Mouse (Mus musculus) cortical plate, adult 2 months (tissue): ENCODE measurements around the gene Dab1. TPM values are rescaled to one million over a fixed set of nuclear protein-coding genes. Genes with fewer than 3 reads are reported as not detected.
A peak's percentile ranks its signal among the peaks of the same experiment; 100 is the strongest.

ENCODE experiments used
- H3K27ac ChIP-seq: fragments of 200-500 bp; 2 replicates; pipeline ENCODE4 v1.5.1; 2012; ENCODE audit warnings: low read length, control low read depth, inconsistent platforms; ENCODE audit not compliant: insufficient read depth
- H3K4me1 ChIP-seq: fragments of 200-500 bp; 2 replicates; pipeline ENCODE4 v1.6.1; 2011; ENCODE audit warnings: low read length; ENCODE audit not compliant: control insufficient read depth, insufficient read depth
- H3K4me3 ChIP-seq: fragments of 200-500 bp; 2 replicates; pipeline ENCODE4 v1.5.1; 2011; ENCODE audit warnings: mild to moderate bottlenecking, low read length, control low read depth; ENCODE audit not compliant: insufficient read depth
- CTCF ChIP-seq: fragments of 200-500 bp; IDR thresholded peaks from 2 replicates; pipeline ENCODE4 v1.5.1; 2011; ENCODE audit warnings: mild to moderate bottlenecking, control low read depth, low read length; ENCODE audit not compliant: insufficient read depth; ENCODE audit errors: extremely low read depth
- POLR2A ChIP-seq: fragments of 200-500 bp; IDR thresholded peaks from 2 replicates; pipeline ENCODE4 v1.6.1; 2011; ENCODE audit warnings: mild to moderate bottlenecking, low read length, control low read depth; ENCODE audit not compliant: insufficient read depth; ENCODE audit errors: extremely low read depth
- polyA plus RNA-seq: library from polyadenylated mRNA; depleted of rRNA; stranded (reverse); fragments of >200 nt; gene quantifications from 2 replicates; pipeline ENCODE4 v1.2.3, GENCODE M21; 2012

Dab1 gene
- polyA plus RNA-seq, 1 experiment, result 42.9 TPM

GRCm38 (mm10) chr4:104628708-104629107, 1009.5 kb downstream of the Dab1 start:
- no peak overlapping the region for H3K4me3 ChIP-seq
- TF ChIP-seq CTCF (no peak), POLR2A (no peak)

GRCm38 (mm10) chr4:104637016-104637415, 1017.9 kb downstream of the Dab1 start:
- H3K4me1 ChIP-seq, result peaks cover 2% of the 10 kb centered on the region; the same call in 1 of the 2 replicates
- H3K4me3 ChIP-seq, result no peak overlapping the region
- no peak overlapping the region for H3K27ac ChIP-seq
- no peak for TF ChIP-seq POLR2A

More at GRCm38 (mm10) chr4:104628708-104629107, 1009.5 kb downstream of the Dab1 start:
- Histone ChIP-seq H3K4me1 (no peaks in the 10 kb centered on the region; the same call in none of the 2 replicates), H3K27ac (no peak overlapping the region)

- TF ChIP-seq POLR2A (no peak), CTCF (no peak)
- H3K4me3 ChIP-seq, result no peak overlapping the region
- peaks cover 7% of the 10 kb centered on the region for H3K4me1 ChIP-seq
- no peak overlapping the region for H3K27ac ChIP-seq
Measured at GRCm38 (mm10) chr4:104640617-104641016, 1021.5 kb downstream of the Dab1 start.

DNA sequence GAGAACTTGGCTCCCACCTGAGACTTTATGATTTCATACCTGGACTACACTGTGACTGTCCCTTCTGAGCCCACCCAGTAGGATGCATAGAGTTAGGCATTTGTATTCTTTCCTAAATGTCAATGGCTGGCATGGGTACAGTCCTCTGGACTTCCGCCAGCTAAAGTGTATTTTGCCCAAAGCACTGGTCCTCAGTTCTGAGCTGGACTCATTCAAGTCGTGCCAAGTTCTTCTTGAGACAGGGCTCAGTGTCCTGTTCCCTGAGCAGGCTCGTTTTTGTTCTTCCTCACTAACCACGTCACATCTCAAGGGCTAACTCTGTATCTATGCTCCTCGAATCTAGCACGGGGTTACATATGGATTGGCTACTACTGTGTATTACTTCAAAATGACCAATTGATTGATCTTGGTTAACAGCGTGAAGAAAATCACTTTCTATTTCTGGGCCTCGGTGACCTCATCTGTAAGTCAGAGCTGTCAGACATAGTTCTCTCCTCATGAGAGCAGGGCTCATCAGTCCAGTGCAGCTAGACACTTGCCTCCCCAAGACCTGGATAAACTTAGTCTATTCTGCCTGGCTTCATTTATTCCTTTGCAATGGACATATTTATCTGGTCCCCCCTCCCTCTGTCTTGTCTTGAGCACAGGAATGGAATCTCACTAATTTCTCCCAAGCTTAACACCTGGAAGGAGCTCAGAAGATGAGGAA, 1023.8 kb downstream of the Dab1 start:
- peak overlapping the region; percentile 65 for H3K27ac ChIP-seq

DNA sequence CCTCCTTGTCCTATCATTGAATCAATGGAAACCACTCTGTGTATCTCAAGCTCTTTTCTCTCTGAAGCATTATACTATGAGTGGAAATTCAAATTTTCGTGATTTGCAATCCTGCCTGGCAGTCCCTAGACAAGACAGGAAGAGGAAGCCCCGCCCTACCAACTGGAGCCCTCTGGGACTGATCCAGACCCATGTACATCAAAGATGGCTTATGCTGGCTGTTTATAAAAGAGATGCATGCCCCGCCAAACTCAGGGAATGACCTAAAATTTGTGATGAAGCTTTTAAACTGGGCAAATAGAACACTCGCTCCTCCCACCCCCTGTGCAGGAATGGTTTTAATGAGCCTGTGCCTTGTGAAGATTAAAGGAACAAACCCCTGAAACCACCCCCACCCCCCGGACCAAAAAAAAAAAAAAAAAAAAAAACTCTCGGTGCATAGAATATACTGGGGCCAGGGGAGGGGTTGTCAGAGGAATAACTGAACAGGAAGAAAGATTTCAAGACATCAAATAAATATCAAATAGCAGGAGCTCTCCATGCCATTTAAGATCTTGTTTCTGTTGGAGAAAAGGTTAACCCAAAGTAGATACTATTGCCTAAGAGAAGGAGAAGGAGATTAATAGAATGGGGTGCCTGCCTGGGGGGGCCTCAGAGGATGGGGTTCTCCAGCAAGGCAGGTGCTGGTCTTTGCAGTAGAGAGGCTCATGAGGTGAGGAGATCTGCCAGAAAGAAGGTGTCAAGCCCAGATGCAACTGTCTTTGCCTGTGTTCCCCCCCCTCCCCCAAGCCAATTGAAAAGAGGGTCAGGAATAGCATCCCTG, 1024.6 kb downstream of the Dab1 start:
- H3K4me1 ChIP-seq, result peaks cover 5% of the 10 kb centered on the region
- peak overlapping the region; percentile 53 for H3K27ac ChIP-seq
- no peak overlapping the region for H3K4me3 ChIP-seq
- no peak for TF ChIP-seq POLR2A
- TF ChIP-seq CTCF, result no peak

More for the DNA sequence above, 1023.8 kb downstream of the Dab1 start:
- peaks cover 5% of the 10 kb centered on the region for H3K4me1 ChIP-seq
- no peak overlapping the region for H3K4me3 ChIP-seq
- TF ChIP-seq POLR2A (no peak), CTCF (no peak)

DNA sequence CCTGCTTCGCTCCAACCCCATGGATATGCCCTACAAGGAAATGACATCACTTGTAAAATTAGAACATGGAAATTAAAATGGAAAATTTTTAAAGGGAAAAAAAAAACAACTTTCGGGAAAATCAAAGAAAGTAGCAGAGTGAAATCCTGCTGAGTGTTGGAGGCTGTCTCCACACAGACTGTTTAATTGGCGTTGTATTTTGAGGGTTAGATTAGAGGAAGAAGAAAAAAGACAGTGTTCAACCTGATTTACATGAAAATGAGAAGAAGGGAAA, 1025.1 kb downstream of the Dab1 start:
- H3K4me3 ChIP-seq, result no peak overlapping the region
- H3K4me1 ChIP-seq, result peaks cover 5% of the 10 kb centered on the region
- H3K27ac ChIP-seq, result no peak overlapping the region
- TF ChIP-seq CTCF, result no peak
- no peak for TF ChIP-seq POLR2A

DNA sequence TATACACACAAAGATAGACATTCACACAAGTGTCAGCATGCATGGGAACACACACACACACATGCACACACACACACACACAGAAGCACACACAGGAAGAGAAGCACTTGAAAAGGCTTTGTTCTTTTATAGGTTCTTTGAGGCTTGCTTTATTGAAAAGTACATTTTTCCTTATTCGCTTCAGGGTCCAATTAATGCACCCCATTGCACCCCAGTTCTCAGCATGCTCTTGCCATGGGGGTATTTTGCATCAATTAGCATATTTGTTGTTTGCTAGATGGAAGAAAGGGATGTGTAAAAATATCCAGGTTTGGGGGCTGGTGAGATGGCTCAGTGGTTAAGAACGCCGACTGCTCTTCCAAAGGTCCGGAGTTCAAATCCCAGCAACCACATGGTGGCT, 1025.7 kb downstream of the Dab1 start:
- H3K27ac ChIP-seq, result no peak overlapping the region
- no peak for TF ChIP-seq CTCF
- TF ChIP-seq POLR2A, result no peak
- no peak overlapping the region for H3K4me3 ChIP-seq
- peaks cover 5% of the 10 kb centered on the region for H3K4me1 ChIP-seq

DNA sequence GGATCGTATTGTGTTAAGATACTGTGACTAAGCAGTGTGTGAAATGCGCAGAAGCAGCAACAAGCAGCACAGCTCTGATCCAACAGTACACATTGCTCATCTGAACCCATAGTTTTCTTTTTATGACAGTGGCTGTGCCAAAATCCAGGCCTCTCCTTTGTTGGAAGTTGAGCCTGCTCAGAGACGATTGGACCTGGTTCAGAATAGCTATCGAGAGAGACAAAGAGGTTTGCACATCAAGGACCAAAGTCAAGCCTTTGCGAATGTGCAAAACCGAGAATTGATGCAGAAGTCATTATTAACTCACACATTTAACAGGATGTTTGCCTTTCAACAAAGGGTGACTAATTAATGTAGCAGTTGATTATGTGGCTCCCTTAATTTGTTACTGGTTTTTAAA, 1032.6 kb downstream of the Dab1 start:
- H3K27ac ChIP-seq, result no peak overlapping the region
- peaks cover 2% of the 10 kb centered on the region for H3K4me1 ChIP-seq
- no peak overlapping the region for H3K4me3 ChIP-seq
- TF ChIP-seq POLR2A (no peak), CTCF (no peak)

DNA sequence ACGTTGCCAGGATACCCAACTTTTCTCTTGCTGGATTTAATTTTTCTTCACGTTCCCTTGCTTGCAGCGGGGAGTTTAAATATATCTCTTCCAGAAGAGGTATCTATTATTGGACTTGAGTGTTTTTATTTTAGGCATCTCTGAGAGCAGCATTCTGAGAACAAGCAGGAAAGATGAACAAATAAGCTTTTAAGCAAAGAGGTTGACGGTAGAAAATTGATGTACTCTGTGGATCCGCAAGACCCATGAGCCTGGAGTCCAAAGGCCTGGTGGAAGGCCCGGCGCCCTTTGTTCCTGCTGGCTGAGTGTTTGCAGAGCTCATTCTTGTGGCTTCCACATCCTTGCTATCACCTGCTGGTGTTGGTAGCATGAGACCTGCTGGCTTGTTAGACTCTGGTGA, 1037.6 kb downstream of the Dab1 start:
- H3K4me3 ChIP-seq, result no peak overlapping the region
- H3K4me1 ChIP-seq, result peaks cover 18% of the 10 kb centered on the region
- no peak for TF ChIP-seq POLR2A
- TF ChIP-seq CTCF, result no peak
- H3K27ac ChIP-seq, result peak overlapping the region; percentile 82
